Mouse (Mus musculus): ENCODE results near the gene Nutf2. TPM values are rescaled to one million over a fixed set of nuclear protein-coding genes. Genes with fewer than 3 reads are reported as not detected.
A peak's percentile ranks its signal among the peaks of the same experiment; 100 is the strongest.

Gene Nutf2
- polyA plus RNA-seq, 1 experiment from 2014 or later, result 198 TPM

- H3K9me3 ChIP-seq, result no peaks in the 10 kb centered on the region
- no peak overlapping the region for H3K9ac ChIP-seq
- H3K27me3 ChIP-seq, result 0 out of 2 replicates have a peak, but pooled peaks cover 3% of the 10 kb centered on the region
- no peak overlapping the region for H3K4me3 ChIP-seq
- no peaks in the 10 kb centered on the region for H3K4me1 ChIP-seq (replicated peaks)
- no peak overlapping the region for H3K4me2 ChIP-seq
- H3K36me3 ChIP-seq, result peaks cover 11% of the 10 kb centered on the region; the same call in 1 of the 2 replicates
- 88% methylated on average over 6 of the region's 6 CpGs for WGBS
- ATAC-seq (ENCODE audit: low read depth), result no peak
- no peak overlapping the region for H3K27ac ChIP-seq (replicated peaks)
Measured at GRCm38 (mm10) chr8:105836991-105837390, 23.4 kb upstream of the Nutf2 start.

- H3K9ac ChIP-seq, result no peak overlapping the region
- 92% methylated on average over 5 of the region's 5 CpGs for whole genome bisulfite sequencing
- H3K27me3 ChIP-seq, result no peaks in the 10 kb centered on the region
- H3K4me2 ChIP-seq, result no peak overlapping the region
- no peaks in the 10 kb centered on the region for H3K4me1 ChIP-seq (replicated peaks)
- peaks cover 28% of the 10 kb centered on the region for H3K36me3 ChIP-seq
- H3K9me3 ChIP-seq, result no peaks in the 10 kb centered on the region
- H3K4me3 ChIP-seq, result no peak overlapping the region
- no peak for ATAC-seq (ENCODE audit: low read depth)
- H3K27ac ChIP-seq (replicated peaks), result no peak overlapping the region
Measured at GRCm38 (mm10) chr8:105839209-105839608, 21.2 kb upstream of the Nutf2 start.

DNA sequence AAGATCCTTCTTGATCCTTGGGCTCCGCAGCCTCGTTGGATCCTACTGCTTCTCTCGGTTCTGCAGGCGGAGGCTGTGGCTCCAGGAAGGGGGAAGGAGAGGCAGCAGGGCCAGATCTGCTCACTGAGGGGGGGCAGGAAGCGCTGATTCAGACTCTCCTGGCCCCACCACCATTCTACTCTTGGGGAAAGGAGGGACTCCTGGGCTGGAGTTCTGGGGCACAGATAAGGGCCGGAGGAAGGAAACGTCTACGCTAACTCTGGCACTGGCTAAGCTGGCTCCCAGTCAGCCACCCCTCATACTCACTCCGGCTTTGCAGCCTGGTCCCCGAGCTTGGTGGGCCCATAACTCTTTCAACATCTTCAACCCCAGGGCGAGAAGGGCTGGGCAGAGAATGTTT, 13.7 kb upstream of the Nutf2 start:
- no peak overlapping the region for H3K4me2 ChIP-seq
- no peak overlapping the region for H3K4me3 ChIP-seq
- no peak overlapping the region for H3K9ac ChIP-seq
- H3K36me3 ChIP-seq, result peaks cover 74% of the 10 kb centered on the region
- WGBS, result 91% methylated on average over 11 of the region's 11 CpGs
- H3K9me3 ChIP-seq, result no peaks in the 10 kb centered on the region
- H3K27ac ChIP-seq (replicated peaks), result no peak overlapping the region
- ATAC-seq (ENCODE audit: low read depth), result no peak
- peaks cover 8% of the 10 kb centered on the region for H3K4me1 ChIP-seq (replicated peaks)
- H3K27me3 ChIP-seq, result no peaks in the 10 kb centered on the region

- Histone ChIP-seq H3K9ac (peak overlapping the region; percentile 0; the same call in 1 of the 2 replicates), H3K27ac (replicated peaks) (no peak overlapping the region), H3K4me1 (replicated peaks) (peaks cover 12% of the 10 kb centered on the region), H3K4me2 (peak overlapping the region; percentile 41; the same call in 1 of the 2 replicates), H3K27me3 (no peaks in the 10 kb centered on the region), H3K9me3 (no peaks in the 10 kb centered on the region), H3K4me3 (no peak overlapping the region), H3K36me3 (peaks cover 46% of the 10 kb centered on the region)
- ATAC-seq (ENCODE audit: low read depth), result no peak
- WGBS, result 75% methylated on average over 4 of the region's 4 CpGs
Measured at GRCm38 (mm10) chr8:105850014-105850413, 10.4 kb upstream of the Nutf2 start.

DNA sequence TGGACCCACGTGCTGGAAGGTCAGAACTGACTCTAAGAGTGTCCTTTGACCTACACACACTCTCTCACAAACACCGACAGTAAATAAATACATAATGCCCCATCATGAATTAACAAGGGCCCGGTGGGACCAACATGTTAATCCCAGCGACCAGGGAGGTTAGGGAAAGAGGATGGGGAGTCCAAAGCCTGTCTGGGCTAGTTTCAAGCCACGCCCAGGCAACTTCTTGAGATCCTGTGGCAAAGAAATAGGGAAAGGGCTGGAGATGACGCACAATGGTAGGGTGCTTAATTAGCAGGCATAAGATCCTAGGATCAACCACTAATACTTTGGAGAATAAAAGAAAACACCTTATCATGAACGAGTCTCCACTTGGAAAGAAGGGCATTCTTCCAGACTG, 9.8 kb upstream of the Nutf2 start:
- Histone ChIP-seq H3K36me3 (peaks cover 41% of the 10 kb centered on the region), H3K9ac (peak overlapping the region; percentile 0), H3K27me3 (no peaks in the 10 kb centered on the region), H3K4me3 (peak overlapping the region; percentile 12; the same call in 1 of the 2 replicates), H3K27ac (replicated peaks) (no peak overlapping the region), H3K4me2 (peak overlapping the region; percentile 41), H3K9me3 (no peaks in the 10 kb centered on the region), H3K4me1 (replicated peaks) (peaks cover 15% of the 10 kb centered on the region)
- 83% methylated on average over 7 of the region's 7 CpGs for WGBS
- no peak for ATAC-seq (ENCODE audit: low read depth)

DNA sequence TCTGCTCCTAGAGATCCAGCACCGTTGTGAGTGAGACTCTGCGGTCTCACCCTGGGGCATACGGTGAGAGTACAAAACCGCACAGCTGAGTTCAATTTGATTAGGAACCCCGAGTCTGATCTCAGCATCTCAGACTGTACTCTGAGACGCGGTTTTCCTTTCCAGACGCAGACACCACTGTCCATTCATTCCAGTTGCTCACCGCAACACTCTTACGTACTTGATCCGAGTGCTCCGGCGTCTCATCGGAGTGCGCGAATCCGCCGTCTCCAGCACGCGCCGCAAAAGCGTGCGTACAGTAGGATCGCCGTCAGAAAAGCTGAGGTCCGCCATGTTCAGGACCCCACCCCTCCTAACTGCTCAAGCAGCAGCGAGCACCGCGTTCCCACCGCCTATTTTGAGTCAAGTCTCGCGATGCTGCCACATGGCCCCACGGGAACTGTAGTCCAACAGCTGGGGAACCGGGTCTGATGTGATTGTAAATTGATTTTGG, 8.7 kb upstream of the Nutf2 start:
- Histone ChIP-seq H3K4me3 (peak overlapping the region; percentile 62), H3K9ac (peak overlapping the region; percentile 79), H3K4me1 (replicated peaks) (peaks cover 25% of the 10 kb centered on the region), H3K27ac (replicated peaks) (peak overlapping the region; percentile 84), H3K27me3 (no peaks in the 10 kb centered on the region), H3K4me2 (peak overlapping the region; percentile 72), H3K9me3 (no peaks in the 10 kb centered on the region), H3K36me3 (peaks cover 30% of the 10 kb centered on the region)
- peak; percentile 75 for ATAC-seq (ENCODE audit: low read depth)
- under 1% methylated on average over 34 of the region's 34 CpGs for WGBS

DNA sequence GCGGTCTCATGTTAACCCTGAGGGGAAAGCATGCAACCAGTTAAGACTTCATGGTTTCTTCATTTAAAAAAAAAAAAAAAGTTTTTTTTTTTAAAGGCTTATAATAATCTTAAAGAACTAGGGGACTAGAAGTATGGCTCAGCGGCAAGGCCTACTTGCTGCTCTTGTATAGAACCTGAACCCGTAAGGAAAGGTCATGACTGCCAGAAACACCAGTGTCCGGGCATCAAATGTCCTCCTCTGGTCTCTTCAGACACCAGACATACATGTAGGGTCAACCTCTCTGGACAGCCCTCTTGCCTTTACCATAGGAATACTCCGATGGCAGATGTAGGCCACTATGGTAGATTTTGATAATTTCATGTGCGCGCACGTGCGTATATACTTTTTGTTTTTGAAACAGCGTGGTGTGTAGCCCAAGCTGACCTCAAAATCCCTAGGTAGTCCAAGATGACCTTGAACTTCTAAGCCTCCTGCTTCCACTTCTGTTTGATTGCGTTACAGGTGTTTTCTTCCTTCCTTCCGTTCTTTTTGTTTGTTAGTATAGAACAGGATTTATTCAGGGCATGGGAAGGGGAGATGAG, 8.1 kb upstream of the Nutf2 start:
- Histone ChIP-seq H3K27ac (replicated peaks) (no peak overlapping the region), H3K4me3 (peak overlapping the region; percentile 62), H3K27me3 (no peaks in the 10 kb centered on the region), H3K9ac (no peak overlapping the region), H3K4me1 (replicated peaks) (peaks cover 31% of the 10 kb centered on the region), H3K36me3 (peaks cover 24% of the 10 kb centered on the region), H3K4me2 (peak overlapping the region; percentile 72; the same call in 1 of the 2 replicates), H3K9me3 (no peaks in the 10 kb centered on the region)
- ATAC-seq (ENCODE audit: low read depth), result no peak
- WGBS, result 81% methylated on average over 12 of the region's 12 CpGs

DNA sequence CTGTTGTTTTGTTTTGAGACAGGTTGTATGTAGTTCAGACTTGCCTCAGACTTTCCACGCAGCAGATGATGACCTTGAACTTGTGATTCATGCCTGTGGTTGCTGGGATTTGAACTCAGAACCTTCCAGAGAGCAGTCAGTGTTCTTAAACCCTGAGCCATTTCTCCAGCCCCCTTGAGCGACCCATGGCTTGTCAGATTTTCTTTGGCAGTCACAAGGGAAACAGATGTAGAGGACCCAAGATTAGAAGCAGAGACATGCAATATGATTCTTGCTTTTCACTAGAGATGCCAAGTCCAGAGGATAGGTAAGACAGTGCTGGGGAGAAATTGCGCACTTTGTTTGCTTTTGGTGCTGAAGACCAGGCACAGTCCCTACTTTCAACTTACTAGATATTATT, 7.2 kb upstream of the Nutf2 start, which contains the start of gene Cenpt:
Cenpt (minus strand) TSS at position 101 of the 400 bp plus-strand sequence.
- H3K4me2 ChIP-seq, result peak within 1 kb of the TSS; percentile 72; the same call in 1 of the 2 replicates
- WGBS, result 98% methylated on average over 3 of the region's 3 CpGs
- no peak within 1 kb of the TSS for H3K27ac ChIP-seq (replicated peaks)

GRCm38 (mm10) chr8:105854303-105854702, 6.1 kb upstream of the Nutf2 start:
- ATAC-seq (ENCODE audit: low read depth), result no peak; the same call in none of the 2 replicates
- Histone ChIP-seq H3K4me1 (replicated peaks) (peaks cover 51% of the 10 kb centered on the region), H3K4me3 (peak overlapping the region; percentile 83), H3K27me3 (no peaks in the 10 kb centered on the region), H3K9ac (peak overlapping the region; percentile 89), H3K36me3 (peaks cover 11% of the 10 kb centered on the region; the same call in 1 of the 2 replicates), H3K4me2 (peak overlapping the region; percentile 39), H3K27ac (replicated peaks) (peak overlapping the region; percentile 46; the same call in 1 of the 2 replicates), H3K9me3 (no peaks in the 10 kb centered on the region)
- 26% methylated on average over 8 of the region's 8 CpGs for WGBS

More for the DNA sequence above, 7.2 kb upstream of the Nutf2 start, which contains the start of gene Cenpt:
- Histone ChIP-seq H3K27me3 (no peaks in the 10 kb centered on the region), H3K36me3 (peaks cover 15% of the 10 kb centered on the region), H3K9me3 (no peaks in the 10 kb centered on the region), H3K4me3 (peak within 1 kb of the TSS; percentile 62), H3K9ac (no peak within 1 kb of the TSS), H3K4me1 (replicated peaks) (peaks cover 40% of the 10 kb centered on the region)
- no peak for ATAC-seq (ENCODE audit: low read depth)

- Histone ChIP-seq H3K4me1 (replicated peaks) (peaks cover 55% of the 10 kb centered on the region), H3K36me3 (peaks cover 8% of the 10 kb centered on the region; the same call in 1 of the 2 replicates), H3K4me3 (peak within 1 kb of the TSS; percentile 83), H3K27ac (replicated peaks) (peak within 1 kb of the TSS; percentile 88), H3K27me3 (no peaks in the 10 kb centered on the region), H3K9me3 (no peaks in the 10 kb centered on the region), H3K9ac (peak within 1 kb of the TSS; percentile 89), H3K4me2 (peak within 1 kb of the TSS; percentile 99)
- ATAC-seq (ENCODE audit: low read depth), result peak; percentile 88
- WGBS, result under 1% methylated on average over 43 of the region's 43 CpGs
Measured at GRCm38 (mm10) chr8:105854715-105855216, 5.6 kb upstream of the Nutf2 start, which contains the start of gene Thap11. Gene Thap11, plus strand, starts transcription at chr8:105855132.

- peak overlapping the region; percentile 89 for H3K9ac ChIP-seq
- under 1% methylated on average over 71 of the region's 71 CpGs for WGBS
Measured at GRCm38 (mm10) chr8:105855248-105856167, 4.9 kb upstream of the Nutf2 start.

More at GRCm38 (mm10) chr8:105855248-105856167, 4.9 kb upstream of the Nutf2 start:
- peaks cover 56% of the 10 kb centered on the region for H3K4me1 ChIP-seq (replicated peaks)
- H3K4me2 ChIP-seq, result peak overlapping the region; percentile 99
- no peaks in the 10 kb centered on the region for H3K9me3 ChIP-seq
- peak overlapping the region; percentile 83 for H3K4me3 ChIP-seq
- ATAC-seq (ENCODE audit: low read depth), result peak; percentile 54
- peaks cover 8% of the 10 kb centered on the region; the same call in 1 of the 2 replicates for H3K36me3 ChIP-seq
- H3K27ac ChIP-seq (replicated peaks), result peak overlapping the region; percentile 88
- no peaks in the 10 kb centered on the region for H3K27me3 ChIP-seq
